Mouse (Mus musculus) cerebellum, adult 2 months (tissue): ENCODE measurements around the gene Ascc2. TPM values are rescaled to one million over a fixed set of nuclear protein-coding genes. Genes with fewer than 3 reads are reported as not detected.

Source experiments
- DNase-seq, 2 experiments: peaks; one replicate each; pipeline ENCODE4 v3.0.0; 2021
- H3K27ac ChIP-seq: fragments of 200-500 bp; 2 replicates; pipeline ENCODE4 v1.5.1; 2012; ENCODE audit warnings: low read length, control low read depth, inconsistent platforms; ENCODE audit not compliant: insufficient read depth
- H3K27me3 ChIP-seq: fragments of 200-500 bp; 2 replicates; pipeline ENCODE4 v1.6.1; 2012; ENCODE audit warnings: inconsistent platforms, mild to moderate bottlenecking, low read length, moderate library complexity; ENCODE audit not compliant: control insufficient read depth, insufficient read depth
- H3K4me1 ChIP-seq: fragments of 200-500 bp; 2 replicates; pipeline ENCODE4 v1.6.1; 2011; ENCODE audit warnings: low read length; ENCODE audit not compliant: control insufficient read depth, insufficient read depth
- H3K4me3 ChIP-seq: fragments of 200-500 bp; replicated peaks from 2 replicates; pipeline ENCODE3; 2011; ENCODE audit warnings: mild to moderate bottlenecking, low read depth, low read length, control low read depth; ENCODE audit not compliant: insufficient read depth
- CTCF ChIP-seq: fragments of 200-500 bp; IDR thresholded peaks from 2 replicates; pipeline ENCODE4 v1.5.1; 2011; ENCODE audit warnings: low read depth, mild to moderate bottlenecking, control low read depth, low read length, moderate library complexity, borderline replicate concordance; ENCODE audit not compliant: insufficient read depth
- POLR2A ChIP-seq: fragments of 200-500 bp; IDR thresholded peaks from 2 replicates; pipeline ENCODE4 v1.6.1; 2011; ENCODE audit warnings: low read length, control low read depth, borderline replicate concordance; ENCODE audit not compliant: insufficient read depth
- WGBS: fragments of 180-500 bp; shearing (Covaris S2); methylation state at CpG from one replicate; pipeline ENCODE4 v1.1.7; 2018; 5-methylcytosine and 5-hydroxymethylcytosine counted together
- polyA plus RNA-seq: library from polyadenylated mRNA; depleted of rRNA; stranded (reverse); fragments of >200 nt; gene quantifications from 2 replicates; pipeline ENCODE4 v1.2.3, GENCODE M21; 2012

Ascc2 gene
- polyA plus RNA-seq, 1 experiment = 16.7 TPM

DNA sequence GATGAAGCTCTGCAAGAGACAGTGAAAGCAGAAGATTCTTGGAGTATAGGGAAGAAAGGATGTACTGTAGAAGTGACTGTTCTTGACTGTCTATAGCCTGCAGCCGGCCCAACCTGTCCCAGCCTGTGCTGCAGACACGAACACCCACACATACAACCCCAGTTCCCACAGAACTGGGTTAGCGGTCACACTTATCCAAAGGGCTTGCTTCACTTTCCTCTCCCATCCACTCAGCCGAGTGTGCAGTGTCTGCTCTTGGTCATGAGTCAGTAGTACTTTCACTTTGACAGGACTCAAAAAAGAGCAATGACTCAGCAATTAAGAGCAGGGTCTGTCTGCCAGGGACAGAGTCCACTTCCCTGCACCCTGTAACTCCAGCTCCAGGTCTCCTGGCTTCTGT, 23.8 kb downstream of the Ascc2 start:
- no peaks in the 10 kb centered on the region for H3K27me3 ChIP-seq
- no peak for DNase-seq
- no peak overlapping the region for H3K27ac ChIP-seq
- TF ChIP-seq POLR2A = no peak
- no peak for TF ChIP-seq CTCF
- 86% methylated on average over 4 of the region's 4 CpGs for WGBS
- no peak overlapping the region for H3K4me3 ChIP-seq
- no peaks in the 10 kb centered on the region for H3K4me1 ChIP-seq

DNA sequence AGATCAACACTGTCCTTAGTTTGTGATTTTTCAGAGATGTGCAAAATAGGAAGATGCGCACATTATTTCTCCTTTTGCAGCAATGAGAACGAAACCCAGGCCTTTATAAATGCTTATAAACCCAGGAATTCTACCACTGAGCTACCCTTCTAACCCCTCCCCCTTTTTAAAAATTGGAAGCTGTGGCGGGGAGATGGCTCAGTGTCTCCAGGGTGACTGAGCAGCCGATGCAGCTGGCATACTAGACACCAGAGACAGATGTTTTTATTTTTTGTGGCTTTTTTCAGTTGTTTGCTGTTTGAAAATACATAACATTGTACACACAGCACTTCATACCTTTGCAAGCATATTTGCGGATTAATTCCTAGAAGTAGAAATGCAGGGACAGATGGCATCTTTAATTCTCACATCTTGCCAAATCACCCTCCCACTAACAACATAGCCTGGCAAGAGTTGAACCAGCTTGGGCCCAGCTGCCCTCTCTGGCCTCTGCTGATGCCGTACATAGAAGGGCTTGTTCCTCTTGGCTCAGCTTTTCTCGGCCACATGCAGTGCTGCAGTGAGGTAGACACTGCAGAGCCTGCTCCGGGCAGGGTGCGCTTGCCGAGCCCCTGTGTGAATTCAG, 24.4 kb downstream of the Ascc2 start:
- DNase-seq = peak; percentile 56 to 82
- Histone ChIP-seq H3K27ac (no peak overlapping the region), H3K27me3 (no peaks in the 10 kb centered on the region), H3K4me1 (no peaks in the 10 kb centered on the region), H3K4me3 (no peak overlapping the region)
- no peak for TF ChIP-seq POLR2A
- no peak for TF ChIP-seq CTCF
- WGBS = 28% methylated on average over 10 of the region's 10 CpGs

DNA sequence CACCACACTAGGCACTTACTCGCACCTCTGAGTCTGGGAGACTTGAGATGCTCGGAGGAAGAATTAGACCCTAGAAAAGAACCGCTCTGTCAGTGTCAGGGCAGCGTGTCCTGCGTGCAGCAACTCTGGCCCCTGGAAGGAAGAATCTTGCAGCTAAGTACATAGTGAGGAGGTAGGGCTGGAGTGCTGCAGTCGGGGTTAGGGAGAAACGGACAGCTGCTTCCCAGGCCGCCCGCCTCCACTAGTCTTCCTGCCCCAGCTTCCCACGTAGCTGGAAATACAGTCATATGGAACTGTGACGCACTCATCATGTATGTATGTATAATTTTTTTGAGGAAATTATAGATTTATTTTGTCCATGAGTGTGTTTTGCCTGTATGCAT, 24.9 kb downstream of the Ascc2 start:
- no peak overlapping the region for H3K27ac ChIP-seq
- no peaks in the 10 kb centered on the region for H3K27me3 ChIP-seq
- H3K4me1 ChIP-seq = no peaks in the 10 kb centered on the region
- 38% methylated on average over 11 of the region's 11 CpGs for WGBS
- TF ChIP-seq CTCF (no peak), POLR2A (no peak)
- no peak for DNase-seq
- H3K4me3 ChIP-seq = no peak overlapping the region

DNA sequence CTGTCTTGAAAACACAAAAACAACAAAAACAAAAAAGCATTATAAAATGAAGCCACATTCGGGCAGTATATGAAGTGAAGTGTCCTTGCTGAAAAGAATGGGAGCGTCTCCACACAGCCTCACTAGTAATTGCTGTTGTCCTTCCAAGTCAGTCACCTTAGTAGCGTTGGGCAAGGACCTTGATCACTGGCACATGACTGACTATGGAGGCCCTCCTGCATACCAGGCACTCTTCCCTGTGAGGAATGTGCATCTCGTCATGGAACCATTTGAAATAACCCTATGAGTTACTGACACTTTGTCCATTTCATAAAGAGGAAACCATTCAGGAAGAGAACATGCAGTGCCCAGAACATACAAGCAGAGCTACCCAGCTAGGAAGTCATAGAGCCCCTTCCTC, 34.2 kb downstream of the Ascc2 start:
- no peaks in the 10 kb centered on the region for H3K4me1 ChIP-seq
- no peak for DNase-seq
- no peak overlapping the region for H3K4me3 ChIP-seq
- WGBS = 82% methylated on average over 4 of the region's 4 CpGs
- no peak for TF ChIP-seq POLR2A
- no peak for TF ChIP-seq CTCF
- H3K27ac ChIP-seq = no peak overlapping the region
- no peaks in the 10 kb centered on the region for H3K27me3 ChIP-seq

DNA sequence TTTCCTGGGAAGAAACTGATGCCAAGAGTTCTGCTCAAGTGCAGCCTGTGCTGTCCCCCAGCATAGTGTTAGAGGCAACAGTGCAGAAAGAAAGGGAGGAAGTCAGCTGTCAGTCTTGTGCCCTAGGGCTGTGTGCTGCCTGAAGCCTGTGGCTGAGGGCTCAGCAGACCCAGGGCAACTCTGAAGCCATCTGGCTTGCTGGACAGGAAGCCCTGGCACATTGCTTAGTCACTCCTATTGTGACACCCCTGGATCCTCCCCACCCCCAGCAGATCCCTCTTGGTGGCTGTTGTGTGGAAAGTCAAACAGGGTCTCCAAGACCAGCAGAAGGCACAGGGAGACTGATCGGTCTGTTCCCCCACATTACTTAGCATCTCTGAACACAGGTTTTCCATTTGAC, 37.0 kb downstream of the Ascc2 start:
- peaks cover 8% of the 10 kb centered on the region; the same call in 1 of the 2 replicates for H3K4me1 ChIP-seq
- no peak for DNase-seq
- no peak overlapping the region for H3K27ac ChIP-seq
- H3K27me3 ChIP-seq = no peaks in the 10 kb centered on the region
- 81% methylated on average over 1 of the region's 1 CpGs for WGBS
- H3K4me3 ChIP-seq = no peak overlapping the region
- TF ChIP-seq POLR2A (no peak), CTCF (no peak)

DNA sequence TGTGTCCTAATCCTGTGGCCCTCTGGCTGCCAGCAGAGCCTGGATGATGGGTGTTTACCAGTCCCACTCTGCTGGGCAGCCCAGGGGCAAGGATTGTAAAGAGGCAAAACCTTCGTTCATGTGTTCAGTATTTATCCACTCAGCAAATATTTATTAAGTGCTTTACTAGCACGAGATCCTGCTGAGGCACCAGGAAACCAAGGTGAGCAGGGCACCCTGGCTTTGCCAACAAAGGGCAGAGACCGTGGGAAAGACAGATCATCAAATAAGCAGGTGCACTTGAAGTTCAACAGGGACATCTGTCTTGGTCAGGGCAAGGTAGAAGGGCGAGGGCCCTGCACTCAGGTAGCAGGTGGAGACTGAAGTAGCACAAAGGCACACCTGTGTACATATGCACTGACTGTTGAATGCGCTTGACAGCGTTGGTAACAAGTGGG, 37.6 kb downstream of the Ascc2 start:
- TF ChIP-seq POLR2A = no peak
- no peak for TF ChIP-seq CTCF
- Histone ChIP-seq H3K27ac (no peak overlapping the region), H3K4me1 (peaks cover 8% of the 10 kb centered on the region; the same call in 1 of the 2 replicates), H3K4me3 (no peak overlapping the region), H3K27me3 (no peaks in the 10 kb centered on the region)
- no peak for DNase-seq
- WGBS = 90% methylated on average over 6 of the region's 6 CpGs

DNA sequence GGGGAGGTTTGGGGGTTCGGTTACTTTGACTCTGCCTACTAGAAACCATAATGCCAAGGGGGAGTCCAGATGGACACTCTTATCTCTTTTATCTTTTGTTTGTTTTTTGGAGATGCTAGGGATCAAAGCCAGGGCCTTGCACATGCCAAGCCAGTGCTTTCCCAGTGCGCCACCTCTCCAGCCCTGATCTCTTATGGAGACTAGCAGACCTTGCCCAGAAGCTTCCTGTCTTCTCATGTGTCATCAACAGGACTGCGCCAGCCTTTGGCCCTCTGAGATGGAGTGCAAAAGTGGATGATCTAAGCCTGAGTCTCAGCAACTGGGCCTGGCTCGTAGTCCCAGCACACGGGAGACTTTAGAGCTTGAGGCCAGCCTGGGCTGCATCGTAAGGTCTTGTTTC, 38.1 kb downstream of the Ascc2 start:
- 89% methylated on average over 6 of the region's 6 CpGs for WGBS
- no peak for DNase-seq
- H3K4me1 ChIP-seq = peaks cover 8% of the 10 kb centered on the region; the same call in 1 of the 2 replicates
- no peak overlapping the region for H3K4me3 ChIP-seq
- H3K27me3 ChIP-seq = no peaks in the 10 kb centered on the region
- H3K27ac ChIP-seq = no peak overlapping the region
- TF ChIP-seq POLR2A (no peak), CTCF (no peak)

DNA sequence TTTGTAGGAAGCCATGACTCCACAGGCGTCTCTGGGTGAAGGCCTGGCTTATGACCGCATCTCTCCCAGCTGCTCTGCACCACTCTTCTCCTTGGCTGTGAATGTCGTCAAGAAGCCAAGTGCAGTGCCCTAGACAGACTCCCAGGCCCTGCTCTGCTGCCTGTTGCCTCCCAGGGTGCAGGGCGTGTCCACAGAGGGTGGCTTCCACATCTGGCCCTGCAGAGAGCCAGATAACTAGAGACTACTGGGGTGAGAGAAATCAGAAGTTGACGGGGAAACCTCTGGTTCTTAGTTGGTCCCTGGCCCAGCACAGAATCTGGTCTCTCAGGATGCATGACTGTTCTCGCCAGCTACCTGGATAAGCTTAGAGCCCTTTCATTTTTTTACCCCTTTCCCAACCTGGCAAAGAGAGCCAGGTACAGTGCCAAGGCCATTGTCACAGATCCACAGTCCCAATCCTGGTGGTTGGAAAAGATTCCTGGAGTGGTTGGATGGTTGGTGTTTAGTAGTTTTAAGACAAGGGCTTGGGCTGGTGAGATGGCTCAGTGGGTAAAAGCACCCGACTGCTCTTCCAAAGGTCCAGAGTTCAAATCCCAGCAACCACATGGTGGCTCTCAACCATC, 39.8 kb downstream of the Ascc2 start:
- H3K27me3 ChIP-seq = no peaks in the 10 kb centered on the region
- TF ChIP-seq CTCF = no peak
- TF ChIP-seq POLR2A = no peak
- no peak overlapping the region for H3K4me3 ChIP-seq
- H3K4me1 ChIP-seq = peaks cover 8% of the 10 kb centered on the region; the same call in 1 of the 2 replicates
- no peak for DNase-seq
- 84% methylated on average over 7 of the region's 7 CpGs for WGBS
- H3K27ac ChIP-seq = no peak overlapping the region
